27 mouse cellular contexts compared by ENCODE assay signal in the genomic region with DNA sequence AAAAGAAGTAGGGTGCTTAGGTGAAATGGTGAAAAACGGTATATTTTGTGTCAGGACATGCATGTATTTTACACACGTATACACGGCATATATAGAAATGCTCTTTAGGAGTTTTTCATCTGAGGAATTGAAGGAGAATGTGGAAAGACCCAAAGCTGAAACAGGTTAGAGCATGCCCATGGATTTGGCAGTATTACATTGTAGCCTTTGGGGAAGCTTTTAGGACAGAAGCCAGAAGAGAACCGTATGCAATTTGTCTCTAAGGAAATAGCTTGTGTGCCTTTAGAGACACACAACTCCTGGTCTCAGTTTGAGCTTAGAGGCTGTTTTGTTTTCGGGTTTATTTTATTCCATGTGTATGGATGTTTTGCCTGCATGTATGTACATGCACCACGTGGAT. TPM values are rescaled to one million over a fixed set of nuclear protein-coding genes. Genes with fewer than 3 reads are reported as not detected.
DNase-seq lines count a peak whose midpoint lies in the region; ATAC-seq and TF ChIP-seq lines count a peak whose summit lies in the region.
"Had no signal": no experiment of that assay in that cellular context is flagged by ENCODE, and none has a peak within 500 bp of the region (broad histone marks: within the 10 kb centered on the region; RNA-seq: fewer than 3 reads in every experiment).

No protein-coding gene starts in this region.

- H3K27me3 ChIP-seq in embryonic facial prominence, embryonic 11.5 days (ENCODE audit: control insufficient read depth, insufficient read depth, low read length), result no peaks in the 10 kb centered on the region
- no peaks in the 10 kb centered on the region for H3K27me3 ChIP-seq in embryonic facial prominence, embryonic 10.5 days (replicated peaks; ENCODE audit: low read depth, poor library complexity, severe bottlenecking)
- H3K27me3 ChIP-seq in limb, embryonic 14.5 days (ENCODE audit: control insufficient read depth, insufficient read depth, low read length), result no peaks in the 10 kb centered on the region
- H3K27me3 ChIP-seq in limb, embryonic 10.5 days (ENCODE audit: low read depth, poor library complexity, severe bottlenecking), result no peaks in the 10 kb centered on the region
- H3K27me3 ChIP-seq in embryonic facial prominence, embryonic 13.5 days, result no peaks in the 10 kb centered on the region
- no peaks in the 10 kb centered on the region for H3K27me3 ChIP-seq in hindbrain, embryonic 16.5 days (replicated peaks; ENCODE audit: control insufficient read depth, insufficient read depth, low read length)
- H3K27me3 ChIP-seq: CH12.LX; embryonic facial prominence, embryonic 12.5 days; forebrain, embryonic 12.5 days; Patski had no signal

- no peak overlapping the region for H3K4me2 ChIP-seq in embryonic facial prominence, embryonic 11.5 days (ENCODE audit: low read depth, low read length)
- no peak overlapping the region for H3K4me2 ChIP-seq in limb, embryonic 14.5 days (replicated peaks; ENCODE audit: low read depth, low read length, severe bottlenecking)
- no peak overlapping the region for H3K4me2 ChIP-seq in embryonic facial prominence, embryonic 13.5 days
- H3K4me2 ChIP-seq in hindbrain, embryonic 16.5 days (ENCODE audit: low read length), result no peak overlapping the region
- H3K4me2 ChIP-seq: embryonic facial prominence, embryonic 12.5 days; forebrain, embryonic 12.5 days had no signal

- no peak for ATAC-seq in embryonic facial prominence, embryonic 11.5 days (replicated peaks; ENCODE audit: insufficient number of reproducible peaks, low FRiP score, low TSS enrichment, low read depth)
- ATAC-seq in limb, embryonic 14.5 days (ENCODE audit: low FRiP score, low read depth), result no peak
- no peak for ATAC-seq in embryonic facial prominence, embryonic 13.5 days (ENCODE audit: insufficient number of reproducible peaks, insufficient read depth, low FRiP score, low TSS enrichment, low read depth)
- no peak for ATAC-seq in hindbrain, embryonic 16.5 days
- ATAC-seq: activated CD4-positive, CD25-positive, alpha-beta regulatory T cell, adult 4 months; CD4-positive, CD25-positive, alpha-beta regulatory T cell, adult 4 months; forebrain, embryonic 14.5 days; forebrain, embryonic 16.5 days; Patski had no signal

- 84% methylated on average over 6 of the region's 6 CpGs for WGBS in embryonic facial prominence, embryonic 11.5 days
- WGBS in embryonic facial prominence, embryonic 10.5 days, result 89% methylated on average over 6 of the region's 6 CpGs
- WGBS in limb, embryonic 14.5 days, result 76% methylated on average over 6 of the region's 6 CpGs
- 86% methylated on average over 6 of the region's 6 CpGs for WGBS in limb, embryonic 10.5 days
- 69% methylated on average over 6 of the region's 6 CpGs for WGBS in embryonic facial prominence, embryonic 13.5 days
- WGBS in hindbrain, embryonic 16.5 days, result 85% methylated on average over 6 of the region's 6 CpGs

- no peak overlapping the region for H3K27ac ChIP-seq in embryonic facial prominence, embryonic 11.5 days (replicated peaks; ENCODE audit: low read depth, low read length)
- no peak overlapping the region for H3K27ac ChIP-seq in embryonic facial prominence, embryonic 10.5 days (replicated peaks)
- H3K27ac ChIP-seq in limb, embryonic 14.5 days (replicated peaks; ENCODE audit: low read depth, low read length), result no peak overlapping the region
- no peak overlapping the region for H3K27ac ChIP-seq in limb, embryonic 10.5 days
- 0 out of 2 replicates have a peak overlapping the region, but pooled peaks have one; percentile 33 for H3K27ac ChIP-seq in embryonic facial prominence, embryonic 13.5 days
- no peak overlapping the region for H3K27ac ChIP-seq in hindbrain, embryonic 16.5 days (ENCODE audit: low read depth, low read length)
- H3K27ac ChIP-seq: embryonic facial prominence, embryonic 12.5 days; forebrain, embryonic 10.5 days; forebrain, embryonic 12.5 days had no signal

- no peaks in the 10 kb centered on the region; the same call in 1 of the 2 replicates for H3K36me3 ChIP-seq in embryonic facial prominence, embryonic 11.5 days (replicated peaks; ENCODE audit: control insufficient read depth, insufficient read depth, low read depth, low read length)
- H3K36me3 ChIP-seq in embryonic facial prominence, embryonic 10.5 days (replicated peaks), result peaks cover 36% of the 10 kb centered on the region
- H3K36me3 ChIP-seq in limb, embryonic 14.5 days (ENCODE audit: control insufficient read depth, insufficient read depth, low read length), result peaks cover 9% of the 10 kb centered on the region; the same call in 1 of the 2 replicates
- H3K36me3 ChIP-seq in limb, embryonic 10.5 days, result peaks cover 28% of the 10 kb centered on the region
- H3K36me3 ChIP-seq in embryonic facial prominence, embryonic 13.5 days, result peaks cover 14% of the 10 kb centered on the region; the same call in 1 of the 2 replicates
- peaks cover 3% of the 10 kb centered on the region; the same call in 1 of the 2 replicates for H3K36me3 ChIP-seq in hindbrain, embryonic 16.5 days (ENCODE audit: control insufficient read depth, insufficient read depth, low read length)

- TF ChIP-seq POLR2A in limb, embryonic 14.5 days (IDR thresholded peaks at IDR 0.05; ENCODE audit: borderline replicate concordance, extremely low read depth, insufficient read depth, insufficient read length), result no peak

- no peaks in the 10 kb centered on the region for H3K4me1 ChIP-seq in embryonic facial prominence, embryonic 11.5 days (ENCODE audit: control insufficient read depth, insufficient read depth, low read length)
- H3K4me1 ChIP-seq in embryonic facial prominence, embryonic 10.5 days, result peaks cover 10% of the 10 kb centered on the region
- H3K4me1 ChIP-seq in limb, embryonic 14.5 days (ENCODE audit: control insufficient read depth, insufficient read depth, low read length), result peaks cover 6% of the 10 kb centered on the region
- peaks cover 10% of the 10 kb centered on the region for H3K4me1 ChIP-seq in limb, embryonic 10.5 days
- H3K4me1 ChIP-seq in embryonic facial prominence, embryonic 13.5 days, result peaks cover 13% of the 10 kb centered on the region
- peaks cover 8% of the 10 kb centered on the region for H3K4me1 ChIP-seq in hindbrain, embryonic 16.5 days (ENCODE audit: control insufficient read depth, insufficient read depth, low read depth, low read length)

- H3K4me3 ChIP-seq in embryonic facial prominence, embryonic 11.5 days (ENCODE audit: low read depth, low read length), result no peak overlapping the region
- no peak overlapping the region for H3K4me3 ChIP-seq in embryonic facial prominence, embryonic 10.5 days
- H3K4me3 ChIP-seq in limb, embryonic 14.5 days (replicated peaks; ENCODE audit: low read length), result no peak overlapping the region
- H3K4me3 ChIP-seq in limb, embryonic 10.5 days, result no peak overlapping the region
- no peak overlapping the region for H3K4me3 ChIP-seq in embryonic facial prominence, embryonic 13.5 days
- H3K4me3 ChIP-seq in hindbrain, embryonic 16.5 days (ENCODE audit: low read length), result no peak overlapping the region
- H3K4me3 ChIP-seq: embryonic facial prominence, embryonic 12.5 days; forebrain, embryonic 10.5 days; forebrain, embryonic 12.5 days had no signal

- H3K9ac ChIP-seq in embryonic facial prominence, embryonic 11.5 days (replicated peaks; ENCODE audit: low read length), result no peak overlapping the region
- H3K9ac ChIP-seq in limb, embryonic 14.5 days (ENCODE audit: low read depth, low read length, severe bottlenecking), result no peak overlapping the region
- H3K9ac ChIP-seq in embryonic facial prominence, embryonic 13.5 days, result no peak overlapping the region
- H3K9ac ChIP-seq in hindbrain, embryonic 16.5 days (ENCODE audit: low read depth, low read length), result no peak overlapping the region
- H3K9ac ChIP-seq: embryonic facial prominence, embryonic 12.5 days; forebrain, embryonic 12.5 days had no signal

- H3K9me3 ChIP-seq in embryonic facial prominence, embryonic 11.5 days (replicated peaks; ENCODE audit: control insufficient read depth, low read length), result no peaks in the 10 kb centered on the region
- H3K9me3 ChIP-seq in embryonic facial prominence, embryonic 10.5 days, result peaks cover 5% of the 10 kb centered on the region; the same call in 1 of the 2 replicates
- peaks cover 3% of the 10 kb centered on the region; the same call in 1 of the 2 replicates for H3K9me3 ChIP-seq in limb, embryonic 14.5 days (ENCODE audit: control insufficient read depth, low read length)
- H3K9me3 ChIP-seq in limb, embryonic 10.5 days (replicated peaks), result 0 out of 2 replicates have a peak, but pooled peaks cover 1% of the 10 kb centered on the region
- no peaks in the 10 kb centered on the region for H3K9me3 ChIP-seq in embryonic facial prominence, embryonic 13.5 days
- 0 out of 2 replicates have a peak, but pooled peaks cover 2% of the 10 kb centered on the region for H3K9me3 ChIP-seq in hindbrain, embryonic 16.5 days (ENCODE audit: control insufficient read depth, low read length)
- H3K9me3 ChIP-seq: embryonic facial prominence, embryonic 12.5 days; forebrain, embryonic 12.5 days; G1E had no signal

- peak; percentile 12 for DNase-seq in embryonic facial prominence, embryonic 11.5 days (ENCODE audit: low spot score)
- no peak for DNase-seq in embryonic facial prominence, embryonic 10.5 days (ENCODE audit: low spot score)
- peak; percentile 23 for DNase-seq in limb, embryonic 14.5 days (ENCODE audit: low spot score)
- DNase-seq in limb, embryonic 10.5 days (ENCODE audit: low spot score), result no peak
- DNase-seq in fat pad, adult 2 months (ENCODE audit: extremely low read depth, low read depth, low spot score), result peak; percentile 54
- no peak for DNase-seq in kidney, adult 9 months
- DNase-seq: adrenal gland, adult 8-10 months; adrenal gland, postnatal 14 days; adrenal gland, postnatal 36 days; B cell, adult 2 months; cerebellum, adult 11-12 months; cerebellum, adult 2 months; cerebellum, adult 9-10 months; cerebellum, postnatal 10 days; cerebellum, postnatal 25 days had no signal

RNA-seq across cellular contexts. Expression of gene Clns1a, which starts 4.7 kb away (rescaled TPM):
- 293 and 295 TPM in 2 replicates for polyA plus RNA-seq in embryonic facial prominence, embryonic 11.5 days (2014; fragmentation: Nextera tagmentation; extraction: Ambion mirVana)
- 296 and 321 TPM in 2 replicates for polyA plus RNA-seq in embryonic facial prominence, embryonic 10.5 days (2016; fragmentation: Nextera tagmentation; extraction: Ambion mirVana)
- polyA plus RNA-seq in limb, embryonic 14.5 days (2012; rRNA removed), result 98.5 and 107 TPM in 2 replicates
- polyA plus RNA-seq in limb, embryonic 14.5 days (2014; fragmentation: Nextera tagmentation; extraction: Ambion mirVana), result 193 and 199 TPM in 2 replicates
- polyA plus RNA-seq in limb, embryonic 10.5 days (2016; fragmentation: Nextera tagmentation; extraction: Ambion mirVana), result 314 and 345 TPM in 2 replicates
- polyA plus RNA-seq in embryonic facial prominence, embryonic 13.5 days (2015; fragmentation: Nextera tagmentation; extraction: Ambion mirVana), result 223 and 229 TPM in 2 replicates
- 184 TPM in 2 replicates for polyA plus RNA-seq in hindbrain, embryonic 16.5 days (2015; fragmentation: Nextera tagmentation; extraction: Ambion mirVana)

RNA-seq across cellular contexts. Expression of gene Aqp11, which starts 37.0 kb away (rescaled TPM):
- polyA plus RNA-seq in embryonic facial prominence, embryonic 11.5 days (2014; fragmentation: Nextera tagmentation; extraction: Ambion mirVana), result 3.1 and 3.7 TPM in 2 replicates
- 3.2 and 4.0 TPM in 2 replicates for polyA plus RNA-seq in embryonic facial prominence, embryonic 10.5 days (2016; fragmentation: Nextera tagmentation; extraction: Ambion mirVana)
- polyA plus RNA-seq in limb, embryonic 14.5 days (2012; rRNA removed), result 2.2 and 2.5 TPM in 2 replicates
- polyA plus RNA-seq in limb, embryonic 14.5 days (2014; fragmentation: Nextera tagmentation; extraction: Ambion mirVana), result 3.4 and 4.2 TPM in 2 replicates
- 2.8 and 2.9 TPM in 2 replicates for polyA plus RNA-seq in limb, embryonic 10.5 days (2016; fragmentation: Nextera tagmentation; extraction: Ambion mirVana)
- polyA plus RNA-seq in embryonic facial prominence, embryonic 13.5 days (2015; fragmentation: Nextera tagmentation; extraction: Ambion mirVana), result 4.9 and 5.5 TPM in 2 replicates
- 23.2 and 24.5 TPM in 2 replicates for polyA plus RNA-seq in hindbrain, embryonic 16.5 days (2015; fragmentation: Nextera tagmentation; extraction: Ambion mirVana)

Comparison
In these comparisons a context has a peak if more than half of its experiments do, and no peak if none do; other contexts are left out.
1. DNase-seq: peak in embryonic facial prominence, embryonic 11.5 days (single experiment), limb, embryonic 14.5 days (single experiment) and fat pad, adult 2 months (single experiment); none in embryonic facial prominence, embryonic 10.5 days (single experiment), limb, embryonic 10.5 days (single experiment) and kidney, adult 9 months (single experiment).